Mouse (Mus musculus): Measurements from ENCODE around the gene Upf3b. TPM values are rescaled to one million over a fixed set of nuclear protein-coding genes. Genes with fewer than 3 reads are reported as not detected.

Upf3b gene
- polyA plus RNA-seq (2015; fragmentation: Illumina TruSeq; extraction: RNeasy Lipid Tissue Mini Kit (QIAGEN cat#74804); ENCODE audit: insufficient read depth, low read depth, low replicate concordance), result 10.2 TPM

GRCm38 (mm10) chrX:37110193-37110880 lies at the start of gene Upf3b:
Gene Upf3b, minus strand, starts transcription at chrX:37110322.

GRCm38 (mm10) chrX:37126671-37127358 lies 16.7 kb upstream of the Upf3b start, which contains the start of gene Nkap:
Gene Nkap, plus strand, starts transcription at chrX:37126795.

GRCm38 (mm10) chrX:37084927-37085660 lies 25.0 kb downstream of the Upf3b start, which contains the start of gene Rpl39:
Gene Rpl39, minus strand, starts transcription at chrX:37085402.

GRCm38 (mm10) chrX:37048066-37048889 lies 61.8 kb downstream of the Upf3b start, which contains the start of gene Sowahd:
Gene Sowahd, plus strand, starts transcription at chrX:37048845.

Other genes with a start within 250 kb of the Upf3b start
- gene Ube2a, start 236.4 kb downstream of the Upf3b start, polyA plus RNA-seq (2015; fragmentation: Illumina TruSeq; extraction: RNeasy Lipid Tissue Mini Kit (QIAGEN cat#74804); ENCODE audit: insufficient read depth, low read depth, low replicate concordance), result 14.7 TPM
- gene C330007P06Rik, start 236.2 kb downstream of the Upf3b start, polyA plus RNA-seq (2015; fragmentation: Illumina TruSeq; extraction: RNeasy Lipid Tissue Mini Kit (QIAGEN cat#74804); ENCODE audit: insufficient read depth, low read depth, low replicate concordance), result 6.5 TPM
- 1.1 TPM for gene Nkrf, start 207.4 kb downstream of the Upf3b start, polyA plus RNA-seq (2015; fragmentation: Illumina TruSeq; extraction: RNeasy Lipid Tissue Mini Kit (QIAGEN cat#74804); ENCODE audit: insufficient read depth, low read depth, low replicate concordance)
- 2.0 TPM for gene Sept6, start 118.5 kb downstream of the Upf3b start, polyA plus RNA-seq (2015; fragmentation: Illumina TruSeq; extraction: RNeasy Lipid Tissue Mini Kit (QIAGEN cat#74804); ENCODE audit: insufficient read depth, low read depth, low replicate concordance)
- not detected for gene Sowahd, start 61.5 kb downstream of the Upf3b start, polyA plus RNA-seq (2015; fragmentation: Illumina TruSeq; extraction: RNeasy Lipid Tissue Mini Kit (QIAGEN cat#74804); ENCODE audit: insufficient read depth, low read depth, low replicate concordance)
- gene Rpl39, start 24.9 kb downstream of the Upf3b start, polyA plus RNA-seq (2015; fragmentation: Illumina TruSeq; extraction: RNeasy Lipid Tissue Mini Kit (QIAGEN cat#74804); ENCODE audit: insufficient read depth, low read depth, low replicate concordance), result 264 TPM
- gene Nkap, start 16.5 kb upstream of the Upf3b start, polyA plus RNA-seq (2015; fragmentation: Illumina TruSeq; extraction: RNeasy Lipid Tissue Mini Kit (QIAGEN cat#74804); ENCODE audit: insufficient read depth, low read depth, low replicate concordance), result 2.3 TPM
- not detected for gene Akap14, start 58.5 kb upstream of the Upf3b start, polyA plus RNA-seq (2015; fragmentation: Illumina TruSeq; extraction: RNeasy Lipid Tissue Mini Kit (QIAGEN cat#74804); ENCODE audit: insufficient read depth, low read depth, low replicate concordance)
- gene Ndufa1, start 80.8 kb upstream of the Upf3b start, polyA plus RNA-seq (2015; fragmentation: Illumina TruSeq; extraction: RNeasy Lipid Tissue Mini Kit (QIAGEN cat#74804); ENCODE audit: insufficient read depth, low read depth, low replicate concordance), result 85.0 TPM
- 1.2 TPM for gene Rnf113a1, start 80.9 kb upstream of the Upf3b start, polyA plus RNA-seq (2015; fragmentation: Illumina TruSeq; extraction: RNeasy Lipid Tissue Mini Kit (QIAGEN cat#74804); ENCODE audit: insufficient read depth, low read depth, low replicate concordance)
- gene Gm9, start 100.7 kb upstream of the Upf3b start, polyA plus RNA-seq (2015; fragmentation: Illumina TruSeq; extraction: RNeasy Lipid Tissue Mini Kit (QIAGEN cat#74804); ENCODE audit: insufficient read depth, low read depth, low replicate concordance), result not detected
- not detected for gene Rhox1, start 111.9 kb upstream of the Upf3b start, polyA plus RNA-seq (2015; fragmentation: Illumina TruSeq; extraction: RNeasy Lipid Tissue Mini Kit (QIAGEN cat#74804); ENCODE audit: insufficient read depth, low read depth, low replicate concordance)
- gene Rhox2a, start 134.7 kb upstream of the Upf3b start, polyA plus RNA-seq (2015; fragmentation: Illumina TruSeq; extraction: RNeasy Lipid Tissue Mini Kit (QIAGEN cat#74804); ENCODE audit: insufficient read depth, low read depth, low replicate concordance), result not detected
- gene Rhox3a, start 139.6 kb upstream of the Upf3b start, polyA plus RNA-seq (2015; fragmentation: Illumina TruSeq; extraction: RNeasy Lipid Tissue Mini Kit (QIAGEN cat#74804); ENCODE audit: insufficient read depth, low read depth, low replicate concordance), result not detected
- gene Rhox4a, start 155.0 kb upstream of the Upf3b start, polyA plus RNA-seq (2015; fragmentation: Illumina TruSeq; extraction: RNeasy Lipid Tissue Mini Kit (QIAGEN cat#74804); ENCODE audit: insufficient read depth, low read depth, low replicate concordance), result not detected

All from pancreas, adult 10 weeks (tissue).